Mouse (Mus musculus) spleen, adult 2 months (tissue): ENCODE data around the gene Zbp1.

Experiments
- CTCF ChIP-seq: fragments of 200-500 bp; IDR thresholded peaks from 2 replicates; pipeline ENCODE4 v1.5.1; 2011; ENCODE audit warnings: mild to moderate bottlenecking, inconsistent platforms; ENCODE audit not compliant: insufficient read depth, insufficient read length, insufficient replicate concordance; ENCODE audit errors: extremely low read depth
- POLR2A ChIP-seq: fragments of 200-500 bp; IDR thresholded peaks from 2 replicates; pipeline ENCODE4 v1.6.1; 2011; ENCODE audit warnings: low read depth, low read length, inconsistent platforms

- no peak for TF ChIP-seq POLR2A
- TF ChIP-seq CTCF, result no peak
Measured at GRCm38 (mm10) chr2:173173008-173173407, 45.7 kb downstream of the Zbp1 start.
